Mouse (Mus musculus): ENCODE data around the gene Zbtb46.

DNA sequence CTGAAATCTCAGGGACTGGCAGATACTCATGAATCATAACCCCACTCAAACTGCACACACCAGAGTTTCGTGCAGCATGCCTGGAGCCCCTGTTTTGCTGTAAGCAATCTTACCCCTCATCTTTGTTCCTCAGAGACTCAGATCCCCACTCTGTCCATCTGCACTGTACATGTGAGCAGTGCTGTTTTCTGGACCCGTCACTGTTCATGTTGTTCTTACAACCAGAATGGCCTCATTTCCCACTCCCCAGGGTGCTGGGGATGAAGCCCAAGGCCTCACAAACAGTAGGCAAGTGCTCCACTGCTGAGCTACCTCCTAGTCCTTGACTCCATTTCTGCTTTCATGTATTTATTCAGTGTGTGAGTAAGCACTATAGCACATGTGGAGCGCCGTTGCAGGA, 7.0 kb downstream of the Zbtb46 start:
- no peak for TF ChIP-seq POLR2A (IDR thresholded peaks at IDR 0.05; ENCODE audit: control insufficient read depth, low read depth, low read length)
- TF ChIP-seq CTCF (IDR thresholded peaks at IDR 0.05; ENCODE audit: control insufficient read depth, insufficient read depth, insufficient replicate concordance, low read depth, low read length), result no peak

All from testis, adult 2 months (tissue).